Mouse (Mus musculus) small intestine, adult 2 months (tissue): ENCODE data around the gene Arid5b.

ENCODE experiments used
- CTCF ChIP-seq: fragments of 200-500 bp; IDR thresholded peaks from 2 replicates; pipeline ENCODE4 v1.5.1; 2012; ENCODE audit warnings: low read depth, mild to moderate bottlenecking, control low read depth, inconsistent platforms, low read length, moderate library complexity, mixed read lengths; ENCODE audit not compliant: insufficient replicate concordance, insufficient read length; ENCODE audit errors: extremely low read depth
- POLR2A ChIP-seq: fragments of 200-500 bp; IDR thresholded peaks from 2 replicates; pipeline ENCODE4 v1.6.1; 2012; ENCODE audit warnings: low read depth, mild to moderate bottlenecking, control low read depth, inconsistent platforms, low read length, moderate library complexity

- TF ChIP-seq CTCF, result no peak
- TF ChIP-seq POLR2A, result no peak
Observed at GRCm38 (mm10) chr10:68278632-68279361, at the start of gene Arid5b.
